Mouse (Mus musculus) heart, adult 11 months (tissue): ENCODE results near the gene Lipn.

ENCODE experiments used
- DNase-seq: peaks from one replicate; pipeline ENCODE4 v3.0.0; 2022

The Lipn gene

GRCm38 (mm10) chr19:34066779-34067472 is at the start of gene Lipn:
Lipn (plus strand) TSS chr19:34067358.
- DNase-seq, result no peak

- no peak for DNase-seq
Measured at GRCm38 (mm10) chr19:34021440-34022172, 45.6 kb upstream of the Lipn start.

- DNase-seq, result no peak
Measured at GRCm38 (mm10) chr19:34022759-34023158, 44.4 kb upstream of the Lipn start.

GRCm38 (mm10) chr19:34039731-34040130 is 27.4 kb upstream of the Lipn start:
- DNase-seq, result no peak

GRCm38 (mm10) chr19:34043008-34043407 is 24.1 kb upstream of the Lipn start:
- no peak for DNase-seq

- no peak for DNase-seq
Measured at GRCm38 (mm10) chr19:34049371-34050039, 17.7 kb upstream of the Lipn start.

GRCm38 (mm10) chr19:34051502-34051901 is 15.7 kb upstream of the Lipn start:
- DNase-seq, result no peak

GRCm38 (mm10) chr19:34063547-34063946 is 3.6 kb upstream of the Lipn start:
- DNase-seq, result no peak

- DNase-seq, result no peak
Measured at GRCm38 (mm10) chr19:34064059-34064458, 3.1 kb upstream of the Lipn start.

GRCm38 (mm10) chr19:34074239-34074638 is 7.1 kb downstream of the Lipn start:
- DNase-seq, result no peak

- no peak for DNase-seq
Measured at GRCm38 (mm10) chr19:34078130-34078529, 11.0 kb downstream of the Lipn start.

GRCm38 (mm10) chr19:34089011-34089680 is 22.0 kb downstream of the Lipn start:
- no peak for DNase-seq

- DNase-seq, result no peak
Measured at GRCm38 (mm10) chr19:34095381-34095780, 28.2 kb downstream of the Lipn start.

GRCm38 (mm10) chr19:34096228-34096627 is 29.1 kb downstream of the Lipn start:
- DNase-seq, result no peak

GRCm38 (mm10) chr19:34100633-34101032 is 33.5 kb downstream of the Lipn start, which contains the start of gene Lipm:
Lipm (plus strand) TSS chr19:34100933.
- DNase-seq, result no peak

- no peak for DNase-seq
Measured at GRCm38 (mm10) chr19:34101888-34102287, 34.7 kb downstream of the Lipn start.

- DNase-seq, result no peak
Measured at GRCm38 (mm10) chr19:34104841-34105240, 37.7 kb downstream of the Lipn start.

- no peak for DNase-seq
Measured at GRCm38 (mm10) chr19:34119102-34119501, 51.9 kb downstream of the Lipn start.

GRCm38 (mm10) chr19:34119653-34120052 is 52.5 kb downstream of the Lipn start:
- no peak for DNase-seq

GRCm38 (mm10) chr19:34120107-34120731 is 53.1 kb downstream of the Lipn start:
- peak; percentile 66 for DNase-seq
